Mouse (Mus musculus) spleen, adult 2 months (tissue): ENCODE measurements around the gene Gtpbp8.

Source experiments
- CTCF ChIP-seq: fragments of 200-500 bp; IDR thresholded peaks from 2 replicates; pipeline ENCODE4 v1.5.1; 2011; ENCODE audit warnings: mild to moderate bottlenecking, inconsistent platforms; ENCODE audit not compliant: insufficient read depth, insufficient read length, insufficient replicate concordance; ENCODE audit errors: extremely low read depth
- POLR2A ChIP-seq: fragments of 200-500 bp; IDR thresholded peaks from 2 replicates; pipeline ENCODE4 v1.6.1; 2011; ENCODE audit warnings: low read depth, low read length, inconsistent platforms

- no peak for TF ChIP-seq CTCF
- no peak for TF ChIP-seq POLR2A
Measured at GRCm38 (mm10) chr16:44691066-44691465, 55.1 kb downstream of the Gtpbp8 start.
